Mouse (Mus musculus) lung, postnatal 0 days (tissue): ENCODE results near the gene Ust.

ENCODE experiments used
- CTCF ChIP-seq: IDR thresholded peaks from 2 replicates; pipeline ENCODE4 v1.5.1; 2016; ENCODE audit warnings: antibody characterized with exemption, mild to moderate bottlenecking
- EP300 ChIP-seq: IDR thresholded peaks from 2 replicates; pipeline ENCODE4 v1.6.1; 2016; ENCODE audit warnings: antibody characterized with exemption, mild to moderate bottlenecking, control low read depth

DNA sequence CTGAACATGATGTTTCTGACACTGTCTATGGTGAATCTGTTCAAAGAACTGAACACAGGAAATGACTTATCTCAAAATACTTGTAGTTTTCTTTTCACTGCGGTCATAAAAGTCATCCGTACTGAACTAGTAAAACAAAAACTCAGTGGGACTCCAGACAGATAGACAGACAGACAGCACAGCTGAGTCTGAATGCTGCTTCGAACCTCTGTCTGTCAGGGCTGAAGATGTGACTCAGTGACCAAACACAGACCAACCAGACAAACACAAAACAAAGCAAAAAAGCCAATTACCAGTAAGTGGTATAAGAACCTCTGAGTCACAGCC lies 12.4 kb downstream of the Ust start:
- no peak for TF ChIP-seq CTCF
- TF ChIP-seq EP300: no peak
